Mouse (Mus musculus): Measurements from ENCODE around the gene Kank1. TPM values are rescaled to one million over a fixed set of nuclear protein-coding genes. Genes with fewer than 3 reads are reported as not detected.
"Not testable (repeated sequence)": the region's sequence is repeated elsewhere in the genome, so short reads cannot be mapped to it uniquely, and the experiment has no call there.

The Kank1 gene
- total RNA-seq, 1 experiment from 2014 or later, result 0.40 TPM

DNA sequence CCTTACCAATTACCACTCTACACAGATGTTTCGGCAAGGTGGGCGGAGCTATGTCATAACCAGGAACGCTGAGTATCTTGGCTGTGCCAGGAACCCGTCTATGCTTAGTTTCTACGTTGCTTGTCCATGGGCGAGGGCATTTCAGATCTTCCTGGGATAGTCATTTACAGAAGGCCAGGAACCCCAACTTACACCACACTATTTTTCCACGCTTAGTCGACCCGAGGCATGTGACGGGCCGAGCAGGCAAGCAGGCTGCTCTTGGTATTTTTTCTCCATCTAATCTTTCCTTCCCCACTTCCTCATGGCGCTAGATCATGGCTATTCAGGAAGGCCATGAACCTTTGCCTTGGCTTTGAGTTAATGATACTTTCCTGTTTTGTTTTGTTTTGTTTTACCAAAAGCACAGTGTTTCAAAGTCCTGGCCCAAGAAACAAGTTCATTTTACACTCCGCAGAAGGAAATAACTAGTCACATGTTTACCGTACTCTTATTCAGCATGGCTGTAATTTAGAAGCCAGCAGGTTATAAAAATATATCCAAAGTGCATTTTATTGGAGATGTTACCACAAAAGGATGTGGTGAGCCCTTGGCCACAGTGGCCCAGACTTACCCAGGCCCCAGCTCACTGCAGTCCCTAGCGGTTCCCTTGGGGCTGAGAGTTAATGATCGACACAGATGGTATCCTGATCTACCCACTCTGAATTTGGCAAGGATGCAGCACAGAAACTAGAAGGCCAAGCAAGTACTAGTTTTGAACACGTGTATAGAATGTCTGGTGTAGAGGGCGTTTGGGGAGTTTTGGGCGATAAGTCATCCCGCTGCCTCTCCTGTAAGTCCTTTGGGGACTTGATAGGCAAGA lies 200.2 kb downstream of the Kank1 start:
- ATAC-seq (replicated peaks in 1 of 2; ENCODE audit: insufficient read depth in 1 of 2, low FRiP score in 2 of 2, low TSS enrichment in 1 of 2, low read depth in 1 of 2, poor library complexity in 2 of 2, severe bottlenecking in 2 of 2), result peak; percentile 88 to 89

DNA sequence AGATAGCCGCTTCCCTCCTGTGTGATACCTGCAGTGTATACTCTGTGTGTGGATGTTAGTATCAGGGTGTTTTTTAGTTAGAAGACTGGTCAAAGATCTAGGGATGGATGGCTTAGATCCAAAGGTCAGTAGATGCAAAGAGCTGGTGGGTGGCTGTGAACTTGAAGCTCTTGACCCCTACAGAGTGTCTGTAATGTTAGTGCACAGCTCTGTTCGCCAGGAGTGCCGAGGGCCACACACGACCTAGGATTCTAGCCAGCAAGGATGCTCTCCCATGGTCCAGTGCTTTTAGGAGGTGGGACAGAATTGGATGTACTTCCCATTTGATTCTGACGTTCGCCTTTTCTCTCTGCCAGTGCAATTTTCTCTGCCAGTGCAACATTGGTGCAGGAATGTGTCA lies 201.5 kb downstream of the Kank1 start:
- ATAC-seq (replicated peaks in 1 of 2; ENCODE audit: insufficient read depth in 1 of 2, low FRiP score in 2 of 2, low TSS enrichment in 1 of 2, low read depth in 1 of 2, poor library complexity in 2 of 2, severe bottlenecking in 2 of 2), result no peak

DNA sequence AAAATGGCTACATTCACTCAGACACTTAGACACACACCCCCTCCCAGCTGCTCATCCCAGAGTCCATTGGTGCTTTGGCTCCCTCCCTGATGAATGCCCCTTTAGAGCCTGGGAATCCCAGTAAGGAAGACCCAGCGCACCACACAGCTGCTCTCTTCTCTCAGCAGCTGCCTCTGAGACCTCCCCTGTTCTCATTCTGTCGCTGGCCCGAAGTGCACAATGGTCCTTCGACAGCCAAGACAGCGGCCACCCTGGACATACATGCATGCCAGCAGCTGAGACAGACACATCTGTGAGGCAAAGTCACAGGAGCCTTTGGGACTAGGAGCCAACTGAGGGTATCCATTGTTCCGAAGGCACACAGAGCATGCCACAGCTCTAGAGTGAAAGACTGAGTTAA lies 203.0 kb downstream of the Kank1 start:
- no peak for ATAC-seq (replicated peaks in 1 of 2; ENCODE audit: insufficient read depth in 1 of 2, low FRiP score in 2 of 2, low TSS enrichment in 1 of 2, low read depth in 1 of 2, poor library complexity in 2 of 2, severe bottlenecking in 2 of 2)

DNA sequence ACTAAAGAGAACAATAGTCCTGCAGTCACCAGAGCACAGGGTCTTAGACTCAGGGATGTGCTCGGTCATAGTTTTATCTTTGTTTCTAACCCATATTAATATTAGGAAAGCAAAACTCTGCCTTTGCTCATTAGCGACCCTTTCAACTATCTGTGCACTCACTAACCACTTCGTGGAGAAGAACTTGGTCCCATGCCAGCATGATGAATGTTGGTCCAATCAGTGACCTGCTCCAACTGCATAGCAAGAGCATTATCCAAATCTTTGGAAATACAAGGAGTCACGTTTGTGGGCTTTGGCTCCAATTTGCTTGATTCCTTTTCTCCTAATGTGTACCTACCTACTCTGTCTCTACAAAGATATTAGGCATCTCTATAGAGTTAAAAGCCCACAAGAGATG lies 204.0 kb downstream of the Kank1 start:
- no peak for ATAC-seq (replicated peaks in 1 of 2; ENCODE audit: insufficient read depth in 1 of 2, low FRiP score in 2 of 2, low TSS enrichment in 1 of 2, low read depth in 1 of 2, poor library complexity in 2 of 2, severe bottlenecking in 2 of 2)

DNA sequence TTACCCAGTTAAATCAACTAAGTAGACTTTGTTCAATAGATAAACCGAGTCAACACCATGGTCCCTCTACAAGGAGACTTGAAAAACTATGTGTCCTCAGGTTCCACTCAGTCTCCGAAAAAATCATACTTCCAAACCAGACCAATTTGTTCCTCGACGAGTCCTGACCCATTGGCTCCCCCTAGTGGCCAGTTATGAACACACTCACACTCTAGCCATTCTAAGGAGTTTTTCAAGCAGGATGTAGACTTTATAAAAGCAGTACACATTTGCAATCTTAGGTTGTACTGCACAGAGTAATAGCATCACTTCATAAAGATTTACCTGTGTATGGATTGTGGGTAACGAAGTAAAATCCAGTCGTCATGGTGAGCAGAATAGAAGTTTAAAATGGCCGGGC lies 208.3 kb downstream of the Kank1 start:
- peak; percentile 42 to 55; a peak in 2 of 4 replicates for ATAC-seq (replicated peaks in 1 of 2; ENCODE audit: insufficient read depth in 1 of 2, low FRiP score in 2 of 2, low TSS enrichment in 1 of 2, low read depth in 1 of 2, poor library complexity in 2 of 2, severe bottlenecking in 2 of 2)

DNA sequence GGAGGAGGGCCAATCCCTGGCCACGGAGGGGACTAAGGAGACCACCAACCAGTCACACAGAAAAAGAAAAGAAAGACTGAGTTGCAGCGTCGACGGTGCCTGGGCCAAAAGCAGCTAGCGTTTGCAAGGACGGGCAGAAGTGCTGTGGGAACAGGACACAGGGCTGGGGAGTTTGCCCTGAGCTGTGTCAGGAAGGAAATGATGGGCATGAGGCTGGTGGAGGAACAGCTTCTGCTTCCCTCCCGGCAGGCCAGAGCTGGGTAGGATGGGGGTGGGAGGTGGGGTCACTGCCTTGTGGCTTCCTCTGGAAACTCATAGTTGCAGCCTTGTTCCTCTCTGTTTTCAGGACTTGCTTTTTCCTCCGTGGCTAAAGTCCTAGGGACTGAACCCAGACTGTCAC lies 209.1 kb downstream of the Kank1 start:
- peak; percentile 84 to 89 for ATAC-seq (replicated peaks in 1 of 2; ENCODE audit: insufficient read depth in 1 of 2, low FRiP score in 2 of 2, low TSS enrichment in 1 of 2, low read depth in 1 of 2, poor library complexity in 2 of 2, severe bottlenecking in 2 of 2)

DNA sequence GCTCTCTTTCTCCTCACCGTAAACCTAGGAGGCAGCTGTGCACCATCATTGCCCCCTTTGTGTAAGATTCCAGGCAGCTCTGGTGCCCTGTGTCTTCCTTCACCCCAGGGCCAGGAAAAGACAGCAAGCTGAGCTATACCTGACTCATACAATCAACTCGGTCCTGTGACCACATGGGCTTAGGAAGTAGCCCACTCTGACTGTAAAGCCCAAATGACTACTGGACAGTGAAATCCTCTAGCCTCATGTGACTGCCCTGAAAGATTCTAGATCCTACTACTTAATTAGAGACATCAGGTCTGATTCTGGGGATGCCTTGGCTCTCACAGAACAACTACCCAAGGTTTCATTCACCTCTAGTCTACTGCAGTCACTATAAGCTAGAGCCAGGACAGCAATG lies 209.9 kb downstream of the Kank1 start:
- no peak for ATAC-seq (replicated peaks in 1 of 2; ENCODE audit: insufficient read depth in 1 of 2, low FRiP score in 2 of 2, low TSS enrichment in 1 of 2, low read depth in 1 of 2, poor library complexity in 2 of 2, severe bottlenecking in 2 of 2)

DNA sequence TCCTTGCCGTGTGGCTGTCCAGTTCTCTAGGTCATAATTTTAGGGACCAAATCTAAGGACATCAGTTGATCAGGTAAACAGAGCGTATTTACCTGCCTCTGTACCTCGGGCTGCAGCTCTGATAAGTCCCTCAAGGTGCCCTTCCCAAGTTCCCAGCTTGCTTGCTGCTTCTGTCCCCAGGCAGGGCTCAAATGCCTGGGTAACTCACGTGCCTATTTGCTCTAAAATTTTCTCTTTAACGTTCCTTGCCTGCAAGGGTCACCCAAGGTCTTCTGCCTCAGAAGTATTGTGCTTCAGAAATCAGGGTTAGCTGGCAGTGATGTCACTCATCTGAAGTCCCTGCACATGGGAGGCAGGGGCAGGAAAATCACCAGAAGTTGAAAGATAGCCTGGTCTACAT lies 210.6 kb downstream of the Kank1 start:
- no peak for ATAC-seq (replicated peaks in 1 of 2; ENCODE audit: insufficient read depth in 1 of 2, low FRiP score in 2 of 2, low TSS enrichment in 1 of 2, low read depth in 1 of 2, poor library complexity in 2 of 2, severe bottlenecking in 2 of 2)

DNA sequence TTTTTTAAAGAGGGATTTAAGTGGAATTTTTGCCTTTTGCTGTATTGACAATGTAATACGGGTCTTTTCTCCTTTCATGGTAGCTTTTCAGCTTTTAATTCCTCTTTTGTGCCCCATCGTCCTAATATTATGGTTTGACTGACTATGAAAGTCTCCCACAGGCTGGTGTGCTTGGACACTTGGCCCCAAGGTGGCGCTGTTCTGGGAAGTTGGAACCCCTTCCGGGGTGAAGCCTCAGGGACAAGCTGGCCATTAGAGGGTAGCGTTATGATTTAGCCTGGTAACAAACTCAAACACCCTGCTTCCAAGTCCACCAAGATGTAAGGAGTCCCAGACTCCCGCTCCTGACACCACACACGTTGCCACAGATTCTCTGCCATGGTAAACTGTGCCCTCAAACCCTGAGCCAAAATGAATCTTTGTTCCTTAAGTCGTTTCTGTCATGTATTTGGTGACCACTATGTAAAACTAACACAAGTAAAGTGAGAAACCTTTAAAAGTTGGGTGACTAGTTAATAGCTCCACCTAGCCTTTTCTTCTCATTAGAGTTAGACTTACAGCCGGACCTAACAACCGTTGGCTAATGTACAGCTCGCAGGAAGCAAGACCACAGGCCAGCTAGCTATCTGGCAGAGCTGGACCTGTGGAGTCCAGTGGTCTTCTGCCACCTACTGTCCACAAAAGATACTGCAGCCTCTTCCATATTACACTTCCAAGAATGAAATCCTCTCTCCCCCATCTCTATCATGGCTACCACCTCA lies 214.3 kb downstream of the Kank1 start:
- ATAC-seq (replicated peaks in 1 of 2; ENCODE audit: insufficient read depth in 1 of 2, low FRiP score in 2 of 2, low TSS enrichment in 1 of 2, low read depth in 1 of 2, poor library complexity in 2 of 2, severe bottlenecking in 2 of 2), result peak in 1 of 2 experiments; percentile 48; a peak in 1 of 4 replicates

DNA sequence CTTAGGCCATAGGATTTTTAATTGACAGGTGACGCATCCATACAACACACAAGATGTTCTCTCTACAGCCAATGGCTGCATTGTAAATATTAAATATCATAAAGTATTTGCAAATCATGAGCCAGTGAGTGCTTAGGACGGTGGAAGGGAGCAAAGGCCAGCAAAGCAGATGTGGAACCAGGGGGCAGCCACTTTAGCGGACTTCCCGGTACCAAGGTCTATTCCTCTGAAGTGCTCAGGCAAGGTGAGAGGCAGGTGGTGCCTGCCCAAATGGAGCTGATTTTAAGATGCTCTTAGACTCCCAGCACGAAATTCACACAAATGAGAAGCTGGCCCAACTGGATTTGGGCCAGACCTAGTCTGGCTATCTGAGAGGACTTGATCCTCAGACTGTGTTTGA lies 216.4 kb downstream of the Kank1 start:
- ATAC-seq (replicated peaks in 1 of 2; ENCODE audit: insufficient read depth in 1 of 2, low FRiP score in 2 of 2, low TSS enrichment in 1 of 2, low read depth in 1 of 2, poor library complexity in 2 of 2, severe bottlenecking in 2 of 2), result no peak

DNA sequence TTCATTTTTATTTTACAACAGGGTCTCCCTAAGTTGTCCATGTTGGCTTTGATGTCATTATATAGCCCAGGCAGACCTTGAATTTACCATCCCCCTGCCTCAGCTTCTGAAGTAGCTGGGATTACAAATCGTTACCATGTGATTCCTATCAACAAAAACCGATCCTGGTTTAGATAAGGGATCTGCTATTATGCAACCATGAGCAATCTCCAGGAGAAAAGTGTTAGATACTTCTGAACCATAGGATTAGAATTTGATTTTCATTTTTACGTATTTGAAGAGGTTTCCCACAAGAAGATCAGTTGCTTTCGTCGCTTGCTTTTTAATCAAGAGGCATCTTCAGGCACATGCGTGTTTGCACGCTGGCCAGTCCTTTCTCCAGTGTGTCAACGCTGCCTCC lies 224.0 kb downstream of the Kank1 start:
- ATAC-seq (replicated peaks in 1 of 2; ENCODE audit: insufficient read depth in 1 of 2, low FRiP score in 2 of 2, low TSS enrichment in 1 of 2, low read depth in 1 of 2, poor library complexity in 2 of 2, severe bottlenecking in 2 of 2), result no peak

DNA sequence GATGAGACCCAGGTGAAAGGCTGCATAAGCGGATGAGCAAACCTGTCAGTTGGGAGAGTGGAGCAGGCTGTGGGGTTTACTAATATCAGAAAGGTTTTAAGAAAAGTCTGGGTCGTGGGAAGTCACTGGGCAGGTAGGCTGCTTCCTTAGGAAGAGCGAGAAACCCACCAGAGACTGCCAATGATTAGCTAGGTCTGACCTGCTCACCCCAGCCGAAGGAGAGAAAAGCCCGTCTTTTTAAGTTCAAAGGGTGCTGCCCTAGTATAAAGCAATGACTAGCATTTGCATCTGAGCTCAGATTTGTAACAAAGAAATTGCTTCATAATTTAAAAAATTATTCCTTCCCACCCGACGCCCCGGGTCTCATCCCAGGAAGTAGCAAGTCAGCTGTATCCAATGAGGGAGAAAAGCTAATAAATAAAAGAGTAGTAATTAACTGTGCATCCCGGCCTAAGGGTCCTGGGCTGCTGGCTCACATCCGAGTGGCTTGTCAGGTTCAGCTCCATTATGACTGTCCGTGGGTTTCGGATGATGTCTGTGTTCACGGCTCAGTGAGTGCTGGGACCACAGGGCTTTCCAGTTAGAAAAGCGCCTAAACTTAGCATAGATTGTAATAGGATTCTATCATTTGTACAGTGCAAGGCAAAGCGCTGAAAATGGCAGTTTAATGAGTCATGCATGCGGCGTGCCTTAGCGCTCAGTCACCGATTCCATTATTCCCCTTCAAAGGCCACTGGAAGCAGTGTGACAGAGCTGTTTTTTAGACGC lies 225.0 kb downstream of the Kank1 start:
- ATAC-seq (replicated peaks in 1 of 2; ENCODE audit: insufficient read depth in 1 of 2, low FRiP score in 2 of 2, low TSS enrichment in 1 of 2, low read depth in 1 of 2, poor library complexity in 2 of 2, severe bottlenecking in 2 of 2), result no peak

DNA sequence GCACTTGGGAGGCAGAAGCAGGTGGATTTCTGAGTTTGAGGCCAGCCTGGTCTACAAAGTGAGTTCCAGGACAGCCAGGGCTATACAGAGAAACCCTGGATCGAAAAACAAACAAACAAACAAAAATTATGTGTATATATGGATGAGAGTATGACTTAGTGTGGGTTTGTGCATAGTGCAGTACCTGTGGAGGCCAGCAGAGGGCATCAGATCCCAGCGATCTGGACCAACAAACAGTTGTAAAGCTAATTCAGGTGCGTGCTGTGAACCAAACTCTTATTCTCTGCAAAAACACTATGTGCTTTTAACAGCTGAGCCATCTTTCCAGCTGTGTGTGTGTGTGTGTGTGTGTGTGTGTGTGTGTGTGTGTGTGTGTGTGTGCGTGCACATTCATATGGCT lies 239.0 kb downstream of the Kank1 start:
- not testable (repeated sequence) for ATAC-seq (replicated peaks in 1 of 2; ENCODE audit: insufficient read depth in 1 of 2, low FRiP score in 2 of 2, low TSS enrichment in 1 of 2, low read depth in 1 of 2, poor library complexity in 2 of 2, severe bottlenecking in 2 of 2)

DNA sequence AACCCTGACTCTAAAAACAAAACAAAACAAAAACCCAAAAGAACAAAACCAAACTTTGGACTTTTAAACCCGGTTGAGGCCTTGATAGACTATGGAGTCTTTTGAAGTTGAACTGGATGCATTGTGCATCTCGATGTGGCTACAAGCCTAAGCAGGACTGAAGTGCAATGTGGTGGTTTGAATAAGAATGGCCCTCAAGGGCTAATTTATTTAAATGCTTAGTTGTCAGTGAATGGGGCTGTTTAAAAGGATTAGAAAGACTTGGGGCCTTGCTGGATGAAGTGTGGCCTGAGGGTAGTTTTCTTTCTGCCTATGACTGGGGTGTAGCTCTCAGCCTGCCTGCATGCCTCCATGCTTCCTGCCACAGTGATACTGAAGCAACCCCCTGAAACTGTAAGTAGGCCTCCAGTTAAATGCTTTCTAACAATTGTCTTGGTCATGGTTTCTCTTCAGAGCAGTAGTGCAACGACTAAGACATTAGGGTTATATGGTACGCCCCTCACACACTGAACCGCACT lies 242.4 kb downstream of the Kank1 start:
- no peak for ATAC-seq (replicated peaks in 1 of 2; ENCODE audit: insufficient read depth in 1 of 2, low FRiP score in 2 of 2, low TSS enrichment in 1 of 2, low read depth in 1 of 2, poor library complexity in 2 of 2, severe bottlenecking in 2 of 2)

DNA sequence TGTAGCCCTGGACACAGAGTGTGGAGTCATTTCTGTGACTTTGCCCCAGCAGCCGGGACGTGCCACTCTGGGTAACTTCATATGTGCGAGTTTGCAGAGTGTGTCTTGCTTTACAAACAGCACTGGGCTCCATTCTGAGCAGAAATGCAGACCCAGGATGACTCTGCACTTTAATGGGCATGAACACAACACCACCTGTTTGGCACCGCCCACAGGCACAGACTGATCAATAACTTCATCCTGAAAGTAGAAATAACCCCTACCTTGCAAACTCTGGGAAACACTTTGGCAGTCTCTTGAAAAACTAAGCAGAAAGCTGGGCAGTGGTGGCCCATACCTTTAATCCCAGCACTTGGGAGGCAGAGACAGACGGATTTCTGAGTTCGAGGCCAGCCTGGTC lies 244.0 kb downstream of the Kank1 start:
- no peak for ATAC-seq (replicated peaks in 1 of 2; ENCODE audit: insufficient read depth in 1 of 2, low FRiP score in 2 of 2, low TSS enrichment in 1 of 2, low read depth in 1 of 2, poor library complexity in 2 of 2, severe bottlenecking in 2 of 2)

Measured in hematopoietic stem cell, adult 5-6 weeks (primary cell).